Mouse (Mus musculus) limb, embryonic 12.5 days (tissue): Measurements from ENCODE around the gene Acaca. TPM values are rescaled to one million over a fixed set of nuclear protein-coding genes. Genes with fewer than 3 reads are reported as not detected.
"Not testable (repeated sequence)": the region's sequence is repeated elsewhere in the genome, so short reads cannot be mapped to it uniquely, and the experiment has no call there.

Source experiments
- ATAC-seq: fragments of 200-750 bp; cut with Nextera tagmentation; 2 replicates; pipeline ENCODE4 v1.8.0; 2017; ENCODE audit warnings: low read depth, moderate TSS enrichment; ENCODE audit not compliant: insufficient number of reproducible peaks, insufficient read depth, low FRiP score, low TSS enrichment
- H3K27ac ChIP-seq: fragments of 300-500 bp; sonication (generic); 2 replicates; pipeline ENCODE4 v1.5.1; 2016; ENCODE audit warnings: mild to moderate bottlenecking, moderate library complexity
- H3K27me3 ChIP-seq: fragments of 300-500 bp; sonication (generic); 2 replicates; pipeline ENCODE4 v1.6.1; 2016; ENCODE audit warnings: mild to moderate bottlenecking, moderate library complexity
- H3K36me3 ChIP-seq: fragments of 300-500 bp; sonication (generic); 2 replicates; pipeline ENCODE4 v1.6.1; 2016; ENCODE audit warnings: mild to moderate bottlenecking, moderate library complexity
- H3K4me1 ChIP-seq: fragments of 300-500 bp; sonication (generic); replicated peaks from 2 replicates; pipeline ENCODE4 v1.6.1; 2016
- H3K4me2 ChIP-seq: fragments of 300-500 bp; sonication (generic); 2 replicates; pipeline ENCODE4 v1.6.1; 2016; ENCODE audit warnings: mild to moderate bottlenecking, moderate library complexity
- H3K4me3 ChIP-seq: fragments of 300-500 bp; sonication (generic); replicated peaks from 2 replicates; pipeline ENCODE4 v1.5.1; 2016; ENCODE audit warnings: mild to moderate bottlenecking
- H3K9ac ChIP-seq: fragments of 300-500 bp; sonication (generic); replicated peaks from 2 replicates; pipeline ENCODE4 v1.6.1; 2016; ENCODE audit warnings: mild to moderate bottlenecking, moderate library complexity
- H3K9me3 ChIP-seq: fragments of 300-500 bp; sonication (generic); 2 replicates; pipeline ENCODE4 v1.6.1; 2016; ENCODE audit warnings: mild to moderate bottlenecking, moderate library complexity
- WGBS: fragments of 180-500 bp; shearing (Covaris S2); methylation state at CpG from one replicate; pipeline ENCODE4 v1.1.7; 2016; 5-methylcytosine and 5-hydroxymethylcytosine counted together
- polyA plus RNA-seq: library from polyadenylated mRNA; unstranded; fragments of >200 nt; fragmentation: Nextera tagmentation; extraction: Ambion mirVana; gene quantifications from 2 replicates; pipeline ENCODE4 v1.2.1, GENCODE M21; 2016

The Acaca gene
- polyA plus RNA-seq, 1 experiment from 2014 or later, result 26.2 TPM

DNA sequence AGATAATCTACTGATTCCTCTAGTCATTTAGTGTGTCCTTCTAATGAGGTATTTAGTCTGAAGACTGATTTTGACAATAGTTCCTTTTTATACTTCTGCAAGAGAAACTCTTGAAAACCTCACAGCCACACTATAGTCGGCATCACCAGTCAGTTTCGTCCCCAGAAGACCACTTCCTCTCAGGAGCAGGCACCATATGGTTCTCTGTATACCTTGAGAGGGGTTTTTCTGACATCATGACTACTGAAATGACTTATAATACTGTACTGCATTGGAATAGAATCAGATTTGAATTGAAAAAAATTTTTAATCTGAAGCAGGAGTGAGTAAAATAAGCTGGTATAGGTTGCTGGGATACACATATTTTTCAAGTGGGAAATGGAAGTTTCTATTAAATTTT lies 239.4 kb downstream of the Acaca start:
- H3K9ac ChIP-seq, result no peak overlapping the region
- H3K4me1 ChIP-seq, result no peaks in the 10 kb centered on the region
- H3K27me3 ChIP-seq, result no peaks in the 10 kb centered on the region
- no peak overlapping the region for H3K4me3 ChIP-seq
- no peak overlapping the region for H3K4me2 ChIP-seq
- H3K27ac ChIP-seq, result no peak overlapping the region
- no peak for ATAC-seq
- 80% methylated on average over 2 of the region's 2 CpGs for WGBS
- H3K9me3 ChIP-seq, result no peaks in the 10 kb centered on the region
- H3K36me3 ChIP-seq, result peaks cover 52% of the 10 kb centered on the region

DNA sequence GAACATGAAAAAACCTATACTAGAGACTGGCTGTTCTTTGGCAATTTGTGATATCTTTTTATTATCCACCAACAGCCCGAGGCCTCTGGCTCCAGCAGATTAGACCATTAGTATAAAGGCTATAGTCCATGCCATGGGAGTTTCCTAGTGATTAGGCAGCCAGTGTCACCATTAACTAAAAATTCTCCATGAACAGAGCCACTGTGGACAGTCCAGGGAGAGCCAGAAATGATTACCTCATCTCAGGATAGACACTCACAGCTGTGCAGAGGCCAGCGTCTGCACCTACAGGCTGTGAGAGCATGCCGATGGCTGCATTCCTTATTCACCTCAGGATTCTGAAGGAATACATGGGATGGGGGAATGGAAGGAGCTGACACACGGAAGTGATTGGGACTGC lies 243.7 kb downstream of the Acaca start:
- Histone ChIP-seq H3K9me3 (no peaks in the 10 kb centered on the region), H3K4me3 (no peak overlapping the region), H3K36me3 (peaks cover 37% of the 10 kb centered on the region), H3K9ac (no peak overlapping the region), H3K4me2 (no peak overlapping the region), H3K27me3 (no peaks in the 10 kb centered on the region), H3K4me1 (no peaks in the 10 kb centered on the region), H3K27ac (no peak overlapping the region)
- ATAC-seq, result no peak
- WGBS, result 93% methylated on average over 4 of the region's 4 CpGs

DNA sequence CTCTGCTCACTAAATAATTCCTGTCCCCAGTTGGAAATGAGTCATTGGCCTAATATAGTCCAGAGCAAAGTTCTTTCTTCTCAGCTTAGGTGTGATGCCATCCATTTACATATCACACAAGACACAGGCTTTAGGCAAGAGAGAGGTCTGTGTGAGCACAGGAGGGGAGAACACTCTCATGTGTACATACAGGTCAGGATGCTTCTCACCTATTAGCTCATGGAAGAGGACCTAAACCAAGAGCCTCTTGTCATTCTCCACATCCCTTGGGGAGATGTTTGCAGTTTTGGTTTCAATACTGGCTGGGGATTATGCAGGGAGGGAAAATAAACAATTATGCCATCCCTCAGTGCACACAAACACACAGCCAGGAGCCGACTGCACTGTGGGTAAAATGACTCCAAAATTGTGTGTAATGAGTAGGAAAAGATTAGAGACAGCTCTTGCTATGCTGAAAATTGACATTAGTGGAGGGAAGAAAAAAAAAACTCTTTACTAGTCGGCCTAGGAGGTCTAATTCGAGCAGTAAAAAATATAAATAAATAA lies 246.6 kb downstream of the Acaca start:
- ATAC-seq, result no peak
- Histone ChIP-seq H3K36me3 (peaks cover 35% of the 10 kb centered on the region), H3K9me3 (no peaks in the 10 kb centered on the region), H3K27me3 (no peaks in the 10 kb centered on the region), H3K27ac (no peak overlapping the region), H3K4me2 (no peak overlapping the region), H3K4me1 (no peaks in the 10 kb centered on the region), H3K9ac (no peak overlapping the region), H3K4me3 (no peak overlapping the region)
- 77% methylated on average over 3 of the region's 3 CpGs for WGBS

DNA sequence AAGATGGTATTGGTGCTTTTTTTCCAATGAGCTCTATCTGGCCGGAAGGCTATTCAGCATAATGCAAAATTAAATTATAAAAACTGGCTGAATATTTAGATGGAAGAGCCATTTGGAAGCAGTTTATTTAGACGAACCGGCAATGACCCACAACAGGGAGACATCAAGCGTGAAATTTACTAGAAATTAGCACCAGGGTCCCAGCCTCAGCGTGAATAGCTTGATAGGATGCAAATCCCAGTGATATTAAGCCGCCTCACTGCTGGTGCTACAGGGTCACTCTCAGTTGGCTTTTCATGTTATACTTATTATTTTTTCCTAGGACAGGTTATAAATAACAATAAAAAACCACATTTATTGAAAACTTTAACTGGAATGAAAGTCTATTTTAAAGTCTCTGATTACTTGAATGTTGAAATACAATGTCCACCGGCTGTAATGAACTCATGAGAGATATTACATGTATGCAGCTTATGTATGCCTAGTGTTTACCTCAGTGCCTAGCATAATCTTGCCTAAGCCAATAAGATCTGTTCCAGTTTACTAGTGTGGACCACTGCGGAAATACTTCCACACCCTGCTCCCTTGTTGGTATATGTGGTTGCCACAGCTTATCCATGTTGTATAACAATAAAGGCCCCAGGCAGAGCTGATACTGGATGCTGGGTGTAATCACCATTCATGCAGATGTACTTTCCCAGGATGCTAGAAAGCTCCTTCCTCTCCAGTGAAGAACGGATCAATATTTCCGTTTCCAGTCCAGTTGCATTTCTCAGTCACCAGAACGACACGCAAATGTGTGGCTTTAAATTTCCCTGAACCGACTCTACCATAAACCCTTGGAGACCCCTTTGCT lies 247.3 kb downstream of the Acaca start:
- 88% methylated on average over 13 of the region's 13 CpGs for WGBS

DNA sequence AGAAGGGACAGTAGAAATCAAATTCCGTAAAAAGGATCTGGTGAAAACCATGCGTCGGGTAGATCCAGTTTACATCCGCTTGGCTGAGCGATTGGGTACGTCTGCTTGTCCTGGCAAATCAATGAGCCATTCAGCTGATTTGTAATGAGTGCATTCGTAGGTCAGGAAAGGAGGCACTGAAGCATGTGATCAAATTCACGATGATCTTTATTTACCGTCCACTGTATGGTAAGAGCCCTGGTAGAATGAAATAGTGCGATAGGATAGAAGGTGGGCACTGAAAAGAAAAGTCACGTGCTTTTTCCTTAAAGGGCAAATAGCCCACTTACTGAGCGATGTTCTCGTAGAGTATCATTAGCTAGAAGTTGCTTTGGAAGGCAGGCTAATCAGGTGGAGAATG lies 253.0 kb downstream of the Acaca start:
- no peaks in the 10 kb centered on the region for H3K9me3 ChIP-seq
- H3K36me3 ChIP-seq, result peaks cover 37% of the 10 kb centered on the region
- H3K9ac ChIP-seq, result no peak overlapping the region
- H3K27ac ChIP-seq, result no peak overlapping the region
- no peak overlapping the region for H3K4me2 ChIP-seq
- no peaks in the 10 kb centered on the region for H3K27me3 ChIP-seq
- H3K4me3 ChIP-seq, result no peak overlapping the region
- WGBS, result 92% methylated on average over 13 of the region's 13 CpGs
- no peak for ATAC-seq
- H3K4me1 ChIP-seq, result no peaks in the 10 kb centered on the region

More for the DNA sequence above, 247.3 kb downstream of the Acaca start:
- no peak overlapping the region for H3K4me2 ChIP-seq
- H3K9me3 ChIP-seq, result no peaks in the 10 kb centered on the region
- H3K27ac ChIP-seq, result no peak overlapping the region
- no peak overlapping the region for H3K9ac ChIP-seq
- H3K4me3 ChIP-seq, result no peak overlapping the region
- H3K36me3 ChIP-seq, result peaks cover 35% of the 10 kb centered on the region
- H3K4me1 ChIP-seq, result no peaks in the 10 kb centered on the region
- no peaks in the 10 kb centered on the region for H3K27me3 ChIP-seq
- no peak for ATAC-seq

DNA sequence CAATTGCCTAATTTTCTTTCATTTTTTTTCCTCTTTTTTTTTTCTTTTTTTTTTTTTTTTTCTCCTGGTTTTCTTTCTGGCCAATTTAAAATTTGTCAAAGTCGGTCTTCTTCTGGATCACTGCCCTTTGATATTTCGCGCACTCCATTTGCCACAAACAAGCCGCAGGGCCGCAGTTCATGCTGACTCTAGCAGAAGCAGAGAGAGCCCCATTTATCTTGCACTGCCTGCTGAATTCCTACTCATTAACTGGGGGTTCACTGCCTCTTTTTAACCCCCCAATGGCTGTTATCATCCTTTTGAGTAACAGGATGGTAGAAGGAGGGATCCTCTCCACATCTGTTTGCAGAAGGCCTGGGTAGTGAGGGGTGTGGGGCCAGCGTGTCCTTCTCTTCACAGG lies 254.4 kb downstream of the Acaca start:
- no peak for ATAC-seq
- Histone ChIP-seq H3K4me1 (no peaks in the 10 kb centered on the region), H3K27ac (no peak overlapping the region), H3K27me3 (no peaks in the 10 kb centered on the region), H3K4me3 (no peak overlapping the region), H3K9ac (no peak overlapping the region), H3K9me3 (no peaks in the 10 kb centered on the region), H3K4me2 (no peak overlapping the region), H3K36me3 (peaks cover 43% of the 10 kb centered on the region)
- 87% methylated on average over 6 of the region's 6 CpGs for WGBS

DNA sequence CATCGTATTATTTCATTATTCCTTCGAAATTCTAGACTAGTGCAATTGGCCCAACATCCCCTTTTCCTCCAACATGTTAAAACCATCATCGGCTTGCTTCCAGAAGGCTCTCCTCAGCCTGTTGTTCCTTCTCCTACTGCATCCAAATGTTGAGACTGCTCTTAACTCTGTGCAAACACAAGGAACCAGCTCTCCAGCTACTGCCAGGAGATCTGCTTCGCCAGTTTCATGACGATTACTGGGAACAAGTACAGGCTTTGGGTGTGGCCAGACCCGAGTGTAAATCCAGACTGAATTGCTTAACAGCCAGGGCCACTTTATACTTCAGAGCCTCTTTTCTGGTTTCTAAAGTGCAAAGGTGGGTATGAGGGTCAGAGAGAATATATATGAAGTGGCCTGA lies 259.9 kb downstream of the Acaca start:
- no peak for ATAC-seq
- Histone ChIP-seq H3K27me3 (no peaks in the 10 kb centered on the region), H3K4me1 (no peaks in the 10 kb centered on the region), H3K27ac (no peak overlapping the region), H3K9me3 (no peaks in the 10 kb centered on the region), H3K9ac (no peak overlapping the region), H3K4me3 (no peak overlapping the region), H3K4me2 (no peak overlapping the region), H3K36me3 (peaks cover 46% of the 10 kb centered on the region)
- 77% methylated on average over 6 of the region's 6 CpGs for WGBS

DNA sequence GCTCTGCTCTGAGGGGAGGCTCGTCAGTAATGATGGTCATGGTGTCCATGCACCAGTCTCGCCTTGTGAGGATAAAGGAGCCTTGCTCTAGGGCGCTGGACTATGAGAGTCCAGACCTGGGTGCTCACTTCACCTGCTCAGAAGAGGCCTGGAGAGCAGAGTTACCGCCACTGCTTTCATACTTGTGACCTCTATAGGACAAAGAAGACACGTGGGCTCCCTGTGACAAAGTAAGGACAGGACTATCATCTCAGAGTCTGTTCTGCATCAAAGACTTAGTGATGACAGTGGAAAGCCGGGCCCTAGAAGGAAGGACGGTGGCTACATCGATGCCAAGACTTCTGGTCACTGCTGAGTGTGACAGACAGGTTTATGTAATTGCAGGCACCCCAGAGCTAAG lies 261.7 kb downstream of the Acaca start:
- no peak overlapping the region for H3K4me2 ChIP-seq
- WGBS, result 89% methylated on average over 8 of the region's 8 CpGs
- no peaks in the 10 kb centered on the region for H3K9me3 ChIP-seq
- no peak overlapping the region for H3K9ac ChIP-seq
- H3K27ac ChIP-seq, result no peak overlapping the region
- no peaks in the 10 kb centered on the region for H3K27me3 ChIP-seq
- no peaks in the 10 kb centered on the region for H3K4me1 ChIP-seq
- H3K4me3 ChIP-seq, result no peak overlapping the region
- H3K36me3 ChIP-seq, result peaks cover 48% of the 10 kb centered on the region
- no peak for ATAC-seq

DNA sequence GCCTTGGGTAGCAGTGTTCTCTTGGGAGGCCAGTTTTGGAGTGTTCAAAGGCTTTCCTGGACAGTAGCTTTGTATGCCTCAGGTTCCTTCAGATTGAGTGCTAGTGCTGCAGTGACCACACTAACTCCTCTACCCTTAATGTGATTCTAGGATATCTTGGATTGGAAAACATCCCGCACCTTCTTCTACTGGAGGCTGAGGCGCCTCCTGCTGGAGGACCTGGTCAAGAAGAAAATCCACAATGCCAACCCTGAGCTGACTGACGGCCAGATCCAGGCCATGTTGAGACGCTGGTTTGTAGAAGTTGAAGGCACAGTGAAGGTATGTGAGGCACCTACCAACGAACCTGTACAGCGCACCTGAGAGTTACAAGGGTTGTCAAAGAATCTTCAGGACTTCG lies 262.6 kb downstream of the Acaca start:
- 78% methylated on average over 7 of the region's 7 CpGs for WGBS

DNA sequence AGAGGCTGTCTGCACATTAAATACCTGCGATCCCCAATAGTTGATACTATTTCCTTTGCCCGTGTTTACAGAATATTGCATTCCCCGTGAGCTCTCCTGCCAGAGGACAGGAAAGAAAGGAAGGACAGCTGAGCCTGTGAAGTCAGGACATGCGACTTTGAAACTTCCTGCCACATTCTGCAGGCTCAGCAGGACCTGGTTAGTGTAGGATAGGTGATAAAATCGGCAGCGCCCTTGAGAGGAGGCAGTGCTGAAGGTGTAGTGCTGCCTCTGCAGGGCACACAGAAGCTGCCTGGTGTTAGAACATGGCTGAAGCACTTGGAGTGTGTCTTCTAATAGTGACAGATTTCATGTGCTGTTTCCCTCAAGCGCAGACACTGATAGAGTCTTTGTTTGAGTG lies 264.1 kb downstream of the Acaca start:
- no peaks in the 10 kb centered on the region for H3K27me3 ChIP-seq
- no peak overlapping the region for H3K4me2 ChIP-seq
- peaks cover 55% of the 10 kb centered on the region for H3K36me3 ChIP-seq
- no peaks in the 10 kb centered on the region for H3K9me3 ChIP-seq
- no peak for ATAC-seq
- 62% methylated on average over 7 of the region's 7 CpGs for WGBS
- no peak overlapping the region for H3K27ac ChIP-seq
- H3K4me1 ChIP-seq, result no peaks in the 10 kb centered on the region
- no peak overlapping the region for H3K9ac ChIP-seq
- no peak overlapping the region for H3K4me3 ChIP-seq

More for the DNA sequence above, 262.6 kb downstream of the Acaca start:
- H3K36me3 ChIP-seq, result peaks cover 48% of the 10 kb centered on the region
- not testable (repeated sequence) for H3K4me3 ChIP-seq, H3K4me2 ChIP-seq, H3K4me1 ChIP-seq, H3K27me3 ChIP-seq, ATAC-seq, H3K9me3 ChIP-seq, H3K27ac ChIP-seq, H3K9ac ChIP-seq

DNA sequence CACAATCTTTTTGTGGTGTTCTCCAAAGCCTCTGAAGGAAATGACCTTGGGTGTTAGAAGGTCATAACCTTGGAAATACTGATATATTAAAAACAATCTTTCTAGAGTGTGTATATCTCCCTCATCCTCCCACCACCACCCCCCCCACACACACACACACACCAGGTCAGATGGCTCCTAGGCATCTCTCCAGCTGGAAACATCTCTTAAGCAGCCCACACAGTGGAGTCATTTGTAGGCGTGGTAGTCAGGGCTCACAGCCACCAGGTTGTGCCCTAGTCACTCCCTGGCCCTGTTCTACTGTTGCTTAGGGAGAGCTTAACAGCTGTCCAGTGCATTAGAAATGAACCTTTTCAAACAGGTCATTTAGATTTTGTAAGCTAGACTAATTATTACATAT lies 265.5 kb downstream of the Acaca start:
- H3K4me1 ChIP-seq, result no peaks in the 10 kb centered on the region
- H3K27me3 ChIP-seq, result no peaks in the 10 kb centered on the region
- H3K9me3 ChIP-seq, result no peaks in the 10 kb centered on the region
- no peak for ATAC-seq
- WGBS, result 73% methylated on average over 1 of the region's 1 CpGs
- H3K4me3 ChIP-seq, result no peak overlapping the region
- H3K4me2 ChIP-seq, result no peak overlapping the region
- peaks cover 59% of the 10 kb centered on the region for H3K36me3 ChIP-seq
- H3K27ac ChIP-seq, result no peak overlapping the region
- H3K9ac ChIP-seq, result no peak overlapping the region

DNA sequence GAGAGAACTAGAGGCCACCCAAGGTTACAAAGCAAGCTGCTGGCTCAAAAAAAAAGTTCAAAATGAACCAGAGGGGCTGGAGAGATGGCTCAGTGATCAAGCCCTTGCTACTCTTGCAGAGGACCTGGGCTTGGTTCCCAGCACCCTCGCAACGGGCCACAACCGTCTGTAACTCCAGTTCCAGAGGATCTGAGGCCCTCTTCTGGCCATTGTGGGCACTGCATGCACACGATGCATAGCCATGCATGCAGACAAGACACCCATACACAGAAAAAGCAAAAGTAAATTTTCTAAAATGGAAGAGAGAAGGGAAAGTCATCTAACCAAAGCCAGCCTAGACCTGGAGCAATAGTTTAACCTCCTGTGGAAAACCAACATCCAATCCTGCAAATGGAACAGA lies 277.3 kb downstream of the Acaca start:
- Histone ChIP-seq H3K9me3 (peaks cover 7% of the 10 kb centered on the region; the same call in 1 of the 2 replicates), H3K4me1 (peaks cover 5% of the 10 kb centered on the region), H3K27ac (no peak overlapping the region), H3K36me3 (peaks cover 4% of the 10 kb centered on the region; the same call in 1 of the 2 replicates), H3K9ac (no peak overlapping the region), H3K4me2 (no peak overlapping the region), H3K27me3 (peaks cover 4% of the 10 kb centered on the region; the same call in 1 of the 2 replicates), H3K4me3 (no peak overlapping the region)
- ATAC-seq, result no peak
- 98% methylated on average over 4 of the region's 4 CpGs for WGBS
